Mouse (Mus musculus) fat pad, adult 2 months (tissue): Measurements from ENCODE around the gene Amdhd1.

Source experiments
- DNase-seq: peaks from one replicate; pipeline ENCODE4 v3.0.0-alpha.2; 2011; ENCODE audit warnings: low read depth, low spot score; ENCODE audit errors: extremely low read depth

Amdhd1 gene

GRCm38 (mm10) chr10:93540431-93541210 is 788 bp upstream of the Amdhd1 start, which contains the start of gene Ccdc38:
TSS of gene Ccdc38 (plus strand) at chr10:93540632.
- DNase-seq: no peak

- no peak for DNase-seq
Measured at GRCm38 (mm10) chr10:93538818-93539217, 1.0 kb downstream of the Amdhd1 start.

GRCm38 (mm10) chr10:93538287-93538686 is 1.5 kb downstream of the Amdhd1 start:
- DNase-seq: no peak

- DNase-seq: no peak
Measured at GRCm38 (mm10) chr10:93525329-93525728, 14.5 kb downstream of the Amdhd1 start.

GRCm38 (mm10) chr10:93520994-93521393 is 18.8 kb downstream of the Amdhd1 start:
- DNase-seq: no peak

GRCm38 (mm10) chr10:93519756-93520155 is 20.1 kb downstream of the Amdhd1 start:
- DNase-seq: no peak

- no peak for DNase-seq
Measured at GRCm38 (mm10) chr10:93519159-93519558, 20.7 kb downstream of the Amdhd1 start.

- DNase-seq: no peak
Measured at GRCm38 (mm10) chr10:93518620-93519019, 21.2 kb downstream of the Amdhd1 start.

- DNase-seq: no peak
Measured at GRCm38 (mm10) chr10:93518186-93518585, 21.6 kb downstream of the Amdhd1 start.

GRCm38 (mm10) chr10:93517754-93518153 is 22.1 kb downstream of the Amdhd1 start:
- no peak for DNase-seq

GRCm38 (mm10) chr10:93515927-93516326 is 23.9 kb downstream of the Amdhd1 start:
- no peak for DNase-seq

- DNase-seq: no peak
Measured at GRCm38 (mm10) chr10:93515419-93515818, 24.4 kb downstream of the Amdhd1 start.

GRCm38 (mm10) chr10:93509532-93510153 is 30.2 kb downstream of the Amdhd1 start:
- DNase-seq: peak; percentile 74

- DNase-seq: no peak
Measured at GRCm38 (mm10) chr10:93508383-93508970, 31.4 kb downstream of the Amdhd1 start.

- DNase-seq: no peak
Measured at GRCm38 (mm10) chr10:93501346-93501745, 38.5 kb downstream of the Amdhd1 start.

- DNase-seq: no peak
Measured at GRCm38 (mm10) chr10:93500864-93501263, 39.0 kb downstream of the Amdhd1 start.

GRCm38 (mm10) chr10:93490451-93490850 is 49.4 kb downstream of the Amdhd1 start:
- DNase-seq: no peak

GRCm38 (mm10) chr10:93488828-93489226 is 51.0 kb downstream of the Amdhd1 start:
- no peak for DNase-seq

- no peak for DNase-seq
Measured at GRCm38 (mm10) chr10:93488066-93488827, 51.6 kb downstream of the Amdhd1 start, which contains the start of gene Hal. TSS of gene Hal (plus strand) at chr10:93488768.

- no peak for DNase-seq
Measured at GRCm38 (mm10) chr10:93486622-93487021, 53.2 kb downstream of the Amdhd1 start.

GRCm38 (mm10) chr10:93485055-93485691 is 54.7 kb downstream of the Amdhd1 start:
- no peak for DNase-seq
